Mouse (Mus musculus) thymus, adult 2 months (tissue): ENCODE data around the gene Bckdhb. TPM values are rescaled to one million over a fixed set of nuclear protein-coding genes. Genes with fewer than 3 reads are reported as not detected.

ENCODE experiments used
- DNase-seq: peaks from one replicate; pipeline ENCODE4 v3.0.0; 2021
- H3K27ac ChIP-seq: fragments of 200-500 bp; 2 replicates; pipeline ENCODE4 v1.5.1; 2012; ENCODE audit warnings: low read length, control low read depth; ENCODE audit not compliant: control insufficient read depth, insufficient read depth
- H3K27me3 ChIP-seq: fragments of 200-500 bp; 2 replicates; pipeline ENCODE4 v1.6.1; 2012; ENCODE audit warnings: mild to moderate bottlenecking, low read length, moderate library complexity, mixed read lengths; ENCODE audit not compliant: control insufficient read depth, insufficient read depth
- H3K36me3 ChIP-seq: fragments of 200-500 bp; 2 replicates; pipeline ENCODE4 v1.6.1; 2012; ENCODE audit warnings: mild to moderate bottlenecking, low read length, moderate library complexity; ENCODE audit not compliant: control insufficient read depth, insufficient read depth
- H3K4me1 ChIP-seq: fragments of 200-500 bp; replicated peaks from 2 replicates; pipeline ENCODE4 v1.6.1; 2012; ENCODE audit warnings: low read length; ENCODE audit not compliant: control insufficient read depth, insufficient read depth
- H3K4me3 ChIP-seq: fragments of 200-500 bp; 2 replicates; pipeline ENCODE4 v1.5.1; 2012; ENCODE audit warnings: mild to moderate bottlenecking, low read length, control low read depth, moderate library complexity; ENCODE audit not compliant: control insufficient read depth, insufficient read depth
- CTCF ChIP-seq: fragments of 200-500 bp; IDR thresholded peaks from 2 replicates; pipeline ENCODE4 v1.5.1; 2012; ENCODE audit warnings: mild to moderate bottlenecking, control low read depth, low read length, moderate library complexity, borderline replicate concordance; ENCODE audit not compliant: control insufficient read depth, poor library complexity, insufficient read depth; ENCODE audit errors: extremely low read depth
- POLR2A ChIP-seq: fragments of 200-500 bp; IDR thresholded peaks from 2 replicates; pipeline ENCODE4 v1.6.1; 2012; ENCODE audit warnings: mild to moderate bottlenecking, low read length, control low read depth, moderate library complexity; ENCODE audit not compliant: control insufficient read depth, poor library complexity, insufficient read depth; ENCODE audit errors: extremely low read depth
- WGBS: fragments of 180-500 bp; shearing (Covaris S2); methylation state at CpG from one replicate; pipeline ENCODE4 v1.1.7; 2018; 5-methylcytosine and 5-hydroxymethylcytosine counted together
- polyA plus RNA-seq: library from polyadenylated mRNA; depleted of rRNA; stranded (reverse); fragments of >200 nt; gene quantifications from 2 replicates; pipeline ENCODE4 v1.2.3, GENCODE M21; 2012

The Bckdhb gene
- polyA plus RNA-seq, 1 experiment = 15.0 TPM

DNA sequence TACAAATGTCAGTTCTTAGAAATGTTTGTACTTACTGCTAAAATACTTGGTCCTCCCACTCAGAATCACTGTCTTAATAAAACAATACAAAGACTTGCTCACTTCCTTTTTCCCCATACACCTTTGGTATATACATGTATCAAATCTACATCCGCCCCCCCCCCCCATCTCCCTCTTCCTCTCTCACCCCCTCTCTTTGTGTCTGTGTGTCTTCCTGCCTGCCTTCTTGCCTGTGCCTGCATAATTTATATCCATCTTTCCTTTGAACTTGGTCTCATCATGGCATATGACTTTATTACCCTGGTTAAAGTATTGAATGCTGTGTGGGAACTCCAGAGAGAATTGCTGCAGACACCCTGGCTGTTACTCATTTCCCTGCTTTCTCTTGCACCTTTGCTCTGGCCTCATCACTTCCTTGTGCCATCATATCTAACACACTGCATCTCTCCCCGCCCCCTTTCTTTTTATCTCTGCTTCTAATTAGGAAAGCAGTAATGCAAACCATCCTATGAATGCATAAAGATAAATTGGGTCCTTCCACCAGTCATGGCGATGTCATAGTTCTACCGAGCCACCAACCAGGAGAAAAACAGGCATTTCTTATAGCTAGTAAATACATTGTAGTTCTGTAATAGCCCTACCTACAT lies 116.8 kb downstream of the Bckdhb start:
- Histone ChIP-seq H3K36me3 (no peaks in the 10 kb centered on the region), H3K27me3 (no peaks in the 10 kb centered on the region), H3K4me3 (no peak overlapping the region), H3K27ac (no peak overlapping the region), H3K4me1 (no peaks in the 10 kb centered on the region)
- no peak for TF ChIP-seq POLR2A
- no peak for TF ChIP-seq CTCF
- WGBS = 92% methylated on average over 4 of the region's 4 CpGs
- no peak for DNase-seq

- WGBS = 94% methylated on average over 3 of the region's 3 CpGs
- no peak for TF ChIP-seq POLR2A
- TF ChIP-seq CTCF = no peak
Measured at GRCm38 (mm10) chr9:84042539-84042938, 117.6 kb downstream of the Bckdhb start.

DNA sequence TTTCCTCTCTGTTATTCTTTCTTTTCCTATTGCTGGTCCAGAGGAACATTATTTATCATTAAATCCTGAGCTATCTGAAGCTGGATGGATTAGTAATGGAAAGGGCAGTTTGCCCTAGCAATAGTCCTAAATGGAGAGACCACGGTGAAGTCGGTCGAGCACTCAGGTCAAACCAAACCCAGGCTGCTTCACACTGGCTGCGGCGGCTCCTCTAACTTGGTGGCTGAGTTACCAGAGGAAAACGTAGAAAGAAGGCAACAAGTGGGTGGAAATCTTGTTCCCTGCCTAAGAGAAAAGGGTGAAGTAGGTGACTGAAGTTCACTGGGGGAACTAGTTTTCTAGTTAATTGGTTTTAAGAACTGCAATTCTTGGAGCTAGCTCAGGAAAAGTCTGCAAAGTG lies 119.2 kb downstream of the Bckdhb start:
- 98% methylated on average over 6 of the region's 6 CpGs for WGBS
- Histone ChIP-seq H3K4me1 (no peaks in the 10 kb centered on the region), H3K4me3 (no peak overlapping the region), H3K27ac (no peak overlapping the region), H3K36me3 (no peaks in the 10 kb centered on the region), H3K27me3 (no peaks in the 10 kb centered on the region)
- DNase-seq = no peak
- TF ChIP-seq POLR2A = no peak
- TF ChIP-seq CTCF = no peak

More at GRCm38 (mm10) chr9:84042539-84042938, 117.6 kb downstream of the Bckdhb start:
- Histone ChIP-seq H3K4me1 (no peaks in the 10 kb centered on the region), H3K36me3 (no peaks in the 10 kb centered on the region), H3K27me3 (no peaks in the 10 kb centered on the region), H3K4me3 (no peak overlapping the region), H3K27ac (no peak overlapping the region)
- no peak for DNase-seq

GRCm38 (mm10) chr9:84045632-84046031 lies 120.7 kb downstream of the Bckdhb start:
- Histone ChIP-seq H3K36me3 (no peaks in the 10 kb centered on the region), H3K4me1 (no peaks in the 10 kb centered on the region), H3K4me3 (no peak overlapping the region), H3K27me3 (no peaks in the 10 kb centered on the region), H3K27ac (no peak overlapping the region)
- TF ChIP-seq POLR2A (no peak), CTCF (no peak)
- DNase-seq = no peak
- WGBS = 95% methylated on average over 2 of the region's 2 CpGs

DNA sequence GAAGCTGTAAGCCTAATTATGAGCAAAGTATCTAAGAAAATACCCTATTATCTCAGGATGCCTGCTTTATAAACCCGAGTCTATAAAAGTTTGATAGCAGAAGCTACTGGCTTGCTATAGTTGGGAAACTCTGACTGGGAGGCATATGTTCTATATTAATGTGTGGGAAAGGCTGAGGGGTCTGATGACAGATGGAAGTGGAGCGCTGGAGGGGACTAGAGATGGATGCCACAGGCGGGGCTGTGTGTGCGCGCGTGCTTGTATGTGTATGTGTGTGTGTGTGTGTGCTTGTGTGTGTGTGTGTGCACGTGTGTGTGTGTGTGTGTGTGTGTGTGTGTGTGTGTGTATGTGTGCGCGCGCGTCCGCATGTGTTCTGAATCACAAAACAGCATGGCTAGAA lies 121.4 kb downstream of the Bckdhb start:
- no peak overlapping the region for H3K4me3 ChIP-seq
- no peak for TF ChIP-seq CTCF
- TF ChIP-seq POLR2A = no peak
- no peak for DNase-seq

DNA sequence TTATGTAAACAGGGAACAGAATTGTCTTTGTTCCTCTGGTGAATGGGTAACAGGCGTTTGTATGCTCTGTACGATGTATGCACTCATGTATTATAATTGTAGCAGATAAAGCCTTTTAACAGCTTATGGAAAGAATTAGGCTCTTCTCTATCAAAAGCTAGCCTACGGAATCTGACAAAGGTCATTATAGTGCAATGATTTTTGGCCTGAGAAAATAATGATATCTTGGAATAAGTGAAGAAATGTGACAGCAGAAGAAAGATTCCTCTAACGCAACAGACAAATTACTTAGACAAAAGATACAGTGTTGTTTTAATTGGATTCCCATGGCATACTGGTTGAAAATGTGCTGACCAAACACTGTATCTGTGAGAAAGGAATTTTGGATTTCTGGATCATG lies 122.0 kb downstream of the Bckdhb start:
- Histone ChIP-seq H3K36me3 (no peaks in the 10 kb centered on the region), H3K4me3 (no peak overlapping the region), H3K4me1 (no peaks in the 10 kb centered on the region), H3K27me3 (no peaks in the 10 kb centered on the region), H3K27ac (no peak overlapping the region)
- no peak for DNase-seq
- WGBS = 95% methylated on average over 4 of the region's 4 CpGs
- TF ChIP-seq CTCF = no peak
- TF ChIP-seq POLR2A = no peak

More for the DNA sequence above, 121.4 kb downstream of the Bckdhb start:
- WGBS = 94% methylated on average over 12 of the region's 12 CpGs
- H3K36me3 ChIP-seq = no peaks in the 10 kb centered on the region
- no peak overlapping the region for H3K27ac ChIP-seq
- H3K4me1 ChIP-seq = no peaks in the 10 kb centered on the region
- no peaks in the 10 kb centered on the region for H3K27me3 ChIP-seq

- Histone ChIP-seq H3K36me3 (no peaks in the 10 kb centered on the region), H3K27ac (no peak overlapping the region), H3K27me3 (no peaks in the 10 kb centered on the region), H3K4me3 (no peak overlapping the region), H3K4me1 (no peaks in the 10 kb centered on the region)
- TF ChIP-seq CTCF (no peak), POLR2A (no peak)
- no peak for DNase-seq
- WGBS = 91% methylated on average over 3 of the region's 3 CpGs
Measured at GRCm38 (mm10) chr9:84047436-84047835, 122.5 kb downstream of the Bckdhb start.
